Mouse (Mus musculus) ES-Bruce4 (cell line): ENCODE results near the gene Gm10282. TPM values are rescaled to one million over a fixed set of nuclear protein-coding genes. Genes with fewer than 3 reads are reported as not detected.

Source experiments
- H3K27ac ChIP-seq: 2 replicates; pipeline ENCODE4 v1.5.1; 2012; ENCODE audit warnings: low read length, inconsistent platforms; ENCODE audit not compliant: insufficient read depth
- H3K27me3 ChIP-seq: 2 replicates; pipeline ENCODE4 v1.6.1; 2012; ENCODE audit warnings: mild to moderate bottlenecking, low read length, inconsistent platforms; ENCODE audit not compliant: control insufficient read depth, poor library complexity, insufficient read depth, severe bottlenecking
- H3K36me3 ChIP-seq: 2 replicates; pipeline ENCODE4 v1.6.1; 2012; ENCODE audit warnings: inconsistent platforms, mild to moderate bottlenecking, low read length, moderate library complexity; ENCODE audit not compliant: control insufficient read depth, poor library complexity, insufficient read depth, severe bottlenecking
- H3K4me1 ChIP-seq: one replicate; pipeline ENCODE4 v1.8.1; 2011; ENCODE audit warnings: low read length; ENCODE audit not compliant: control insufficient read depth, insufficient read depth
- H3K4me3 ChIP-seq: 2 replicates; pipeline ENCODE4 v1.5.1; 2011; ENCODE audit warnings: low read depth, mild to moderate bottlenecking, low read length
- H3K9ac ChIP-seq: 2 replicates; pipeline ENCODE4 v1.6.1; 2012; ENCODE audit warnings: low read depth, mild to moderate bottlenecking, inconsistent platforms; ENCODE audit not compliant: poor library complexity, severe bottlenecking
- H3K9me3 ChIP-seq: replicated peaks from 2 replicates; pipeline ENCODE4 v1.6.1; 2012; ENCODE audit warnings: mild to moderate bottlenecking, low read length, inconsistent platforms; ENCODE audit not compliant: control insufficient read depth, poor library complexity, insufficient read depth, severe bottlenecking
- CTCF ChIP-seq: IDR thresholded peaks from one replicate; pipeline ENCODE4 v1.8.1; 2011; ENCODE audit warnings: low read depth, low read length
- EP300 ChIP-seq: IDR thresholded peaks from 2 replicates; pipeline ENCODE4 v1.6.1; 2011; ENCODE audit warnings: low read depth, low read length; ENCODE audit not compliant: insufficient read depth
- POLR2A ChIP-seq: IDR thresholded peaks from one replicate; pipeline ENCODE4 v1.8.1; 2011; ENCODE audit warnings: low read length; ENCODE audit not compliant: insufficient read depth
- polyA plus RNA-seq: library from polyadenylated mRNA; stranded (reverse); fragments of >200 nt; gene quantifications from 2 replicates; pipeline ENCODE4 v1.2.4, GENCODE M21; 2011; ENCODE audit warnings: low read depth; ENCODE audit not compliant: missing spikeins, insufficient read depth, insufficient read length

The Gm10282 gene
- polyA plus RNA-seq, 1 experiment, result 4.5 TPM

- Histone ChIP-seq H3K27ac (peak overlapping the region; percentile 47), H3K9ac (0 out of 2 replicates have a peak overlapping the region, but pooled peaks have one; percentile 2), H3K9me3 (no peaks in the 10 kb centered on the region), H3K4me3 (no peak overlapping the region), H3K4me1 (no peaks in the 10 kb centered on the region), H3K36me3 (no peaks in the 10 kb centered on the region), H3K27me3 (no peaks in the 10 kb centered on the region)
- TF ChIP-seq POLR2A (no peak), EP300 (no peak)
Measured at GRCm38 (mm10) chr8:72271691-72272090, 33.4 kb downstream of the Gm10282 start.

- Histone ChIP-seq H3K4me1 (no peaks in the 10 kb centered on the region), H3K9me3 (no peaks in the 10 kb centered on the region), H3K36me3 (no peaks in the 10 kb centered on the region), H3K27me3 (no peaks in the 10 kb centered on the region), H3K4me3 (peak overlapping the region; percentile 9), H3K9ac (peak overlapping the region; percentile 32), H3K27ac (peak overlapping the region; percentile 47)
- TF ChIP-seq POLR2A, result no peak
- no peak for TF ChIP-seq CTCF
- no peak for TF ChIP-seq EP300
Measured at GRCm38 (mm10) chr8:72271051-72271660, 33.9 kb downstream of the Gm10282 start.

- Histone ChIP-seq H3K9me3 (no peaks in the 10 kb centered on the region), H3K27ac (peak overlapping the region; percentile 23), H3K27me3 (no peaks in the 10 kb centered on the region), H3K4me1 (no peaks in the 10 kb centered on the region), H3K9ac (peak overlapping the region; percentile 32), H3K4me3 (peak overlapping the region; percentile 9), H3K36me3 (no peaks in the 10 kb centered on the region)
- TF ChIP-seq EP300, result no peak
- TF ChIP-seq CTCF, result no peak
- no peak for TF ChIP-seq POLR2A
Measured at GRCm38 (mm10) chr8:72270606-72271005, 34.5 kb downstream of the Gm10282 start.

- TF ChIP-seq EP300, result no peak
- no peak for TF ChIP-seq CTCF
- TF ChIP-seq POLR2A, result no peak
Measured at GRCm38 (mm10) chr8:72268356-72268755, 36.7 kb downstream of the Gm10282 start.

GRCm38 (mm10) chr8:72267106-72267505 lies 38.0 kb downstream of the Gm10282 start:
- TF ChIP-seq CTCF (no peak), POLR2A (no peak), EP300 (no peak)

More at GRCm38 (mm10) chr8:72268356-72268755, 36.7 kb downstream of the Gm10282 start:
- Histone ChIP-seq H3K27ac (no peak overlapping the region), H3K4me3 (peak overlapping the region; percentile 21), H3K9me3 (no peaks in the 10 kb centered on the region), H3K9ac (peak overlapping the region; percentile 54), H3K27me3 (no peaks in the 10 kb centered on the region), H3K36me3 (no peaks in the 10 kb centered on the region), H3K4me1 (peaks cover 2% of the 10 kb centered on the region)

GRCm38 (mm10) chr8:72266671-72267070 lies 38.4 kb downstream of the Gm10282 start:
- H3K27me3 ChIP-seq, result no peaks in the 10 kb centered on the region
- no peak overlapping the region for H3K9ac ChIP-seq

More at GRCm38 (mm10) chr8:72267106-72267505, 38.0 kb downstream of the Gm10282 start:
- H3K9ac ChIP-seq, result no peak overlapping the region
- no peak overlapping the region for H3K4me3 ChIP-seq
- H3K4me1 ChIP-seq, result peaks cover 2% of the 10 kb centered on the region
- no peak overlapping the region for H3K27ac ChIP-seq
- H3K27me3 ChIP-seq, result no peaks in the 10 kb centered on the region
- H3K9me3 ChIP-seq, result no peaks in the 10 kb centered on the region
- no peaks in the 10 kb centered on the region for H3K36me3 ChIP-seq

More at GRCm38 (mm10) chr8:72266671-72267070, 38.4 kb downstream of the Gm10282 start:
- H3K36me3 ChIP-seq, result no peaks in the 10 kb centered on the region
- H3K27ac ChIP-seq, result no peak overlapping the region
- peaks cover 2% of the 10 kb centered on the region for H3K4me1 ChIP-seq
- H3K9me3 ChIP-seq, result no peaks in the 10 kb centered on the region
- TF ChIP-seq CTCF (no peak), POLR2A (no peak), EP300 (no peak)
- no peak overlapping the region for H3K4me3 ChIP-seq
